Mouse (Mus musculus): ENCODE measurements at regions not wholly inside any gene's neighbourhood (a gene's known extent, or its start where the extent isn't known, plus 50 kb on each side); places are given as distances from the start of the nearest gene placed in this dataset.
"Not testable (repeated sequence)": the region's sequence is repeated elsewhere in the genome, so short reads cannot be mapped to it uniquely, and the experiment has no call there.

GRCm38 (mm10) chr6:37696074-37696473 is 166.1 kb downstream of the Akr1d1 start:
- Histone ChIP-seq H3K36me3 (ENCODE audit: control insufficient read depth, insufficient read depth) (no peaks in the 10 kb centered on the region), H3K4me3 (no peak overlapping the region), H3K27me3 (ENCODE audit: control insufficient read depth, insufficient read depth, insufficient read length) (no peaks in the 10 kb centered on the region), H3ac (ENCODE audit: control insufficient read depth, insufficient read length) (no peak overlapping the region), H3K4me2 (ENCODE audit: low read depth) (no peak overlapping the region), H3K79me2 (ENCODE audit: control insufficient read depth, insufficient read depth) (no peaks in the 10 kb centered on the region)
- TF ChIP-seq POLR2AphosphoS2 (IDR thresholded peaks at IDR 0.05; ENCODE audit: insufficient read length, low read depth) = no peak
- no peak for TF ChIP-seq TCF3 (IDR thresholded peaks at IDR 0.05; ENCODE audit: insufficient read length, low read depth)
- no peak for TF ChIP-seq USF1 (IDR thresholded peaks at IDR 0.05; ENCODE audit: low read depth)
- no peak for TF ChIP-seq MAX (IDR thresholded peaks at IDR 0.05; ENCODE audit: low read depth)
- no peak for TF ChIP-seq MYOD1 (IDR thresholded peaks at IDR 0.05; ENCODE audit: control insufficient read depth in 1 of 3, insufficient read length in 2 of 3, low read depth in 2 of 3)
- no peak for TF ChIP-seq REST (IDR thresholded peaks at IDR 0.05; ENCODE audit: insufficient read depth, insufficient read length)
- TF ChIP-seq E2F4 (IDR thresholded peaks at IDR 0.05; ENCODE audit: insufficient read depth) = no peak
- TF ChIP-seq CEBPB (IDR thresholded peaks at IDR 0.05; ENCODE audit: insufficient read depth, poor library complexity, severe bottlenecking) = no peak
- no peak for TF ChIP-seq POLR2A (IDR thresholded peaks at IDR 0.05; ENCODE audit: insufficient read length, low read depth)
- no peak for TF ChIP-seq TCF12 (IDR thresholded peaks at IDR 0.05; ENCODE audit: insufficient read depth, poor library complexity, severe bottlenecking)
- TF ChIP-seq MYOG (IDR thresholded peaks at IDR 0.05; ENCODE audit: control insufficient read depth in 1 of 3, insufficient read depth in 1 of 3, insufficient read length in 2 of 3, low read depth in 2 of 3) = no peak
- no peak for TF ChIP-seq SRF (IDR thresholded peaks at IDR 0.05; ENCODE audit: control insufficient read depth, insufficient read length, low read depth)

GRCm38 (mm10) chr6:37703946-37704345 is 166.7 kb upstream of the Trim24 start:
- Histone ChIP-seq H3ac (ENCODE audit: control insufficient read depth, insufficient read length) (no peak overlapping the region), H3K36me3 (ENCODE audit: control insufficient read depth, insufficient read depth) (no peaks in the 10 kb centered on the region), H3K27me3 (ENCODE audit: control insufficient read depth, insufficient read depth, insufficient read length) (no peaks in the 10 kb centered on the region), H3K4me3 (no peak overlapping the region), H3K4me2 (ENCODE audit: low read depth) (no peak overlapping the region), H3K79me2 (ENCODE audit: control insufficient read depth, insufficient read depth) (no peaks in the 10 kb centered on the region)
- no peak for TF ChIP-seq REST (IDR thresholded peaks at IDR 0.05; ENCODE audit: insufficient read depth, insufficient read length)
- no peak for TF ChIP-seq POLR2A (IDR thresholded peaks at IDR 0.05; ENCODE audit: insufficient read length, low read depth)
- TF ChIP-seq TCF12 (IDR thresholded peaks at IDR 0.05; ENCODE audit: insufficient read depth, poor library complexity, severe bottlenecking) = no peak
- no peak for TF ChIP-seq POLR2AphosphoS2 (IDR thresholded peaks at IDR 0.05; ENCODE audit: insufficient read length, low read depth)
- TF ChIP-seq E2F4 (IDR thresholded peaks at IDR 0.05; ENCODE audit: insufficient read depth) = no peak
- TF ChIP-seq CEBPB (IDR thresholded peaks at IDR 0.05; ENCODE audit: insufficient read depth, poor library complexity, severe bottlenecking) = no peak
- no peak for TF ChIP-seq TCF3 (IDR thresholded peaks at IDR 0.05; ENCODE audit: insufficient read length, low read depth)
- TF ChIP-seq MYOD1 (IDR thresholded peaks at IDR 0.05; ENCODE audit: control insufficient read depth in 1 of 3, insufficient read length in 2 of 3, low read depth in 2 of 3) = no peak
- TF ChIP-seq USF1 (IDR thresholded peaks at IDR 0.05; ENCODE audit: low read depth) = no peak
- no peak for TF ChIP-seq SRF (IDR thresholded peaks at IDR 0.05; ENCODE audit: control insufficient read depth, insufficient read length, low read depth)
- TF ChIP-seq MAX (IDR thresholded peaks at IDR 0.05; ENCODE audit: low read depth) = no peak
- TF ChIP-seq MYOG (IDR thresholded peaks at IDR 0.05; ENCODE audit: control insufficient read depth in 1 of 3, insufficient read depth in 1 of 3, insufficient read length in 2 of 3, low read depth in 2 of 3) = no peak

GRCm38 (mm10) chr6:37705733-37706145 is 164.9 kb upstream of the Trim24 start:
- TF ChIP-seq POLR2AphosphoS2 (IDR thresholded peaks at IDR 0.05; ENCODE audit: insufficient read length, low read depth) (no peak), CEBPB (IDR thresholded peaks at IDR 0.05; ENCODE audit: insufficient read depth, poor library complexity, severe bottlenecking) (0 out of 2 replicates have a peak, but pooled peaks have one; percentile 19), MYOD1 (IDR thresholded peaks at IDR 0.05; ENCODE audit: control insufficient read depth in 1 of 3, insufficient read length in 2 of 3, low read depth in 2 of 3) (no peak), REST (IDR thresholded peaks at IDR 0.05; ENCODE audit: insufficient read depth, insufficient read length) (no peak), POLR2A (IDR thresholded peaks at IDR 0.05; ENCODE audit: insufficient read length, low read depth) (no peak)
- no peak overlapping the region for H3ac ChIP-seq (ENCODE audit: control insufficient read depth, insufficient read length)

GRCm38 (mm10) chr6:37707671-37708070 is 162.9 kb upstream of the Trim24 start:
- H3K36me3 ChIP-seq (ENCODE audit: control insufficient read depth, insufficient read depth); H3K79me2 ChIP-seq (ENCODE audit: control insufficient read depth, insufficient read depth); H3K4me3 ChIP-seq; H3K4me2 ChIP-seq (ENCODE audit: low read depth); H3K27me3 ChIP-seq (ENCODE audit: control insufficient read depth, insufficient read depth, insufficient read length); H3ac ChIP-seq (ENCODE audit: control insufficient read depth, insufficient read length): not testable (repeated sequence)

More at GRCm38 (mm10) chr6:37705733-37706145, 164.9 kb upstream of the Trim24 start:
- no peaks in the 10 kb centered on the region for H3K27me3 ChIP-seq (ENCODE audit: control insufficient read depth, insufficient read depth, insufficient read length)
- no peak overlapping the region for H3K4me3 ChIP-seq
- H3K36me3 ChIP-seq (ENCODE audit: control insufficient read depth, insufficient read depth) = no peaks in the 10 kb centered on the region
- H3K4me2 ChIP-seq (ENCODE audit: low read depth) = no peak overlapping the region
- no peaks in the 10 kb centered on the region for H3K79me2 ChIP-seq (ENCODE audit: control insufficient read depth, insufficient read depth)

- H3K4me3 ChIP-seq = no peak overlapping the region
- no peaks in the 10 kb centered on the region for H3K36me3 ChIP-seq (ENCODE audit: control insufficient read depth, insufficient read depth)
- no peaks in the 10 kb centered on the region for H3K27me3 ChIP-seq (ENCODE audit: control insufficient read depth, insufficient read depth, insufficient read length)
- no peaks in the 10 kb centered on the region for H3K79me2 ChIP-seq (ENCODE audit: control insufficient read depth, insufficient read depth)
- TF ChIP-seq USF1 (IDR thresholded peaks at IDR 0.05; ENCODE audit: low read depth) = no peak
- no peak overlapping the region for H3ac ChIP-seq (ENCODE audit: control insufficient read depth, insufficient read length)
- no peak overlapping the region for H3K4me2 ChIP-seq (ENCODE audit: low read depth)
Observed at GRCm38 (mm10) chr6:37711766-37712165, 158.8 kb upstream of the Trim24 start.

All from myocyte (in vitro differentiated cells).